Mouse (Mus musculus): ENCODE measurements around the gene Jakmip3.

GRCm38 (mm10) chr7:139119775-139120153, 179.2 kb downstream of the Jakmip3 start:
- TF ChIP-seq EP300 (IDR thresholded peaks at IDR 0.05; ENCODE audit: low read depth) (no peak), CTCF (IDR thresholded peaks at IDR 0.05; ENCODE audit: low read depth) (no peak)

All from liver, embryonic 14.5 days (tissue).